Mouse (Mus musculus): Measurements from ENCODE around the gene Stra6l. TPM values are rescaled to one million over a fixed set of nuclear protein-coding genes. Genes with fewer than 3 reads are reported as not detected.

Stra6l gene
- polyA plus RNA-seq, 1 experiment = not detected

DNA sequence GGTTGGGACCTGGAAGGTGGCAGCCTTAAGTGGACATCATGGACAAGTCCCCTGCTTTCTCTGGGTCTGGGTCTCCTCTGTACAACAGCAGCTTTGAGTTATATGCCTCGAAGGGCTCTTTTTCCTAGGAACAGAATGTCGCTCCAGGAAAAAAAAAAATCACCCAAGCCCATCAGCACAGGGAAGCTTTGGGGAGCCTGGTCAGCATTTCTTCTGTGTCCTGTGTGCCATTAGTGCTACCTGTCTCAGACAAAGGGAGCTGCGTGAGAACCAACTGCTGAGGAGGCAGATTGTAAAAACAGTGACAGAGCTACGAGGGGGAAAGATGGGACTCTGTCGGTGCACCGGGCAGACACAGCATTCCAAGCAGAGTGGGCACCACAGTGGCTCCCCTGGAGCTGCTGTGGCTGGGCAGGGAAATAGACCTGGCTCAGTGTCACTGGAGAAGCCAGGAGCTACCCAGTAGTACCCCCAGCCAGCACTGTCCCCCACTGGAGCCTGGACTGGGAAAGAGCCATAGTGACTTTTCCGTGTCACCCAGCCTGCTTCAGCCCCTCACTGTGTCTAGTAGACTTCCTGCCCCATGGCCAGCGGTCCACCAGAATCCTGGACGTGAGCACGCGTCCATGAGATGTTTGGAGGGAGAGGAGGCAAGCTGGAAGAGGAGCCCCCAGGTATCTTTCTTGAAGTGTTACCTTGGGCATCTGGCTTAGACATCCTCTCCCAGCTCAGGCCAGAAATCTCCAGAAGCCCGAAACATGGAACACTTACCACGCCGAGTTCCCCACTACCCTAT is 23.5 kb upstream of the Stra6l start:
- Histone ChIP-seq H3K4me1 (ENCODE audit: control insufficient read depth, insufficient read depth, insufficient read length, low read length) (no peaks in the 10 kb centered on the region), H3K4me3 (ENCODE audit: insufficient read depth, low read depth, low read length) (no peak overlapping the region), H3K27ac (replicated peaks; ENCODE audit: low read depth, low read length) (no peak overlapping the region)

DNA sequence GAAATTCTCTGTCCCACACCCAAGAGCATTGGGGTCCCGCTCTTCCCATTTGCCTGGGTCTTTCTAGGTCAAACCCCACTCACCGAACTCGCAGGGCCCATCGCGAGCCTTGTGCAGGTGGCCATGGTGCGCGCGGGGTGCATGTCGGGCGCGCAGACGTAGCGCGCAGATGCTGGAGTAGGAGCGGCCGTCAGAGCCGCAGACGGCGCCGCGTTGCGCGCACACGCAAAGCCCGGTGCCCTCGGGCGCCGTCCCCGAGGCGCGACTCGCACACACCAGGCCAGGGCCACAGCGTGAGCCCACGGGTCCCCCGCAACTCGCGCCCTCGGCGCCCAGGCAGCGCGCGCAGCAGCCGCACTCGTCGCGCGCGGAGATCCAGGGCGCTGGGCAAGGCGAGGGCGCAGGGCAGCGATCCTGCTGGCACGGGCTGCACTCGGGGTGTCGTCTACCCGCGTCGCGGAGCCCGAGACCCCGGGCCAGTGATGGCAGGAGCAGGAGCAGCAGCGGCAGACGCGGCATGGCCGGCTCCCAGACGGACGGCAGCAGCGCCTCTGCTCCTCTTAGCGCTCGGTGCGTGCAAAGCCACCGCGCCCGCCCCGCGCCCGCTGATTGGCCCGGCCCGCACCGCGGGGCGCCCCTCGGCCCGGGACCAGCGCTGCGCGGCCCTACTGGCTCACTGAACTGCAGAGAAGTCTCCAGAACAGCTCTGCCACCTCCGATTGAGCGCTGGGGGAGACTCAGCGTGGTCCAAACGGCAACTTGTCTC is 22.0 kb upstream of the Stra6l start, which contains the start of gene Igfbpl1:
TSS of gene Igfbpl1 (minus strand) at position 649 of the 766 bp plus-strand sequence.
- Histone ChIP-seq H3K4me1 (ENCODE audit: control insufficient read depth, insufficient read depth, insufficient read length, low read length) (no peaks in the 10 kb centered on the region), H3K4me3 (ENCODE audit: insufficient read depth, low read depth, low read length) (no peak within 1 kb of the TSS), H3K27ac (replicated peaks; ENCODE audit: low read depth, low read length) (no peak within 1 kb of the TSS)

DNA sequence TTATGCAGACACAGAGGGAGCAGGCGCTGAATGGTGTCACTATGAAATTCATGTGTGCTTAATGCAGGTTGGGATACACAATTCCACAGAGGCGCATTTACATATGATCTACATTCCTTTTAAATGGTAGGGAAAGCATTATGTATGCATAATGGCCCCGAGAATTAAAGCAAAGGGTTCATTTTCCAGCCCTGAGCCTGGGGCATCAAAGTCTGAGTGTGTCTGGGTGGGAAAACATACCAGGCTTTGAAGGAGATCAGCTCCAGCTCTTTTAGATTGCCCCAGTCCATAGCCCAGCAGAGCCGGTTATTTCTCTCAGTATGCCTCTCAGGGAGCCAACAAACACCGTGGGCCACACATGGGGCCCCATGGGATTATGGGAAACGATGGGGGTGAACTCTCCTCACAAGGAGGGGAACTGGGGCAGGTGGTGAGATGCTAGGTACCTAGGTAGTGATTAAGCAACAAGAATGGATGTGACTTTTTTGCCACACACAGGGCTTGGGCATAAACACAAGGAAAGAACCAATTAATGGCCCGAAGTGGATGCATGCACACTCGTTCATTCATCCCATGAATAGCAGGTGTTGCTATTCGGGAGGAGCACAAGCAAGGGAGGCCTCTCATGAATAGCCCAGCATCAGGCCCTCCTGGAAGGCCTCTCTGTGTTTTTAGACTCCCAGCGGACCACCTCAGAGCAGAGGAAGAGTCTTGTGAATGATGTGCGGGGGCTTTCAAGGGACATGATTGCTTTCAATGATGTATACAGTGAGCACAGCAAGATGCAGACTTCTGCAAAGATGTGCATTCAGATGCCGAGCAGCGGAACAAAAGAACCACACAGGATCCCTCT is 18.3 kb upstream of the Stra6l start:
- H3K4me1 ChIP-seq (ENCODE audit: control insufficient read depth, insufficient read depth, insufficient read length, low read length) = no peaks in the 10 kb centered on the region
- H3K27ac ChIP-seq (replicated peaks; ENCODE audit: low read depth, low read length) = no peak overlapping the region
- no peak overlapping the region for H3K4me3 ChIP-seq (ENCODE audit: insufficient read depth, low read depth, low read length)

DNA sequence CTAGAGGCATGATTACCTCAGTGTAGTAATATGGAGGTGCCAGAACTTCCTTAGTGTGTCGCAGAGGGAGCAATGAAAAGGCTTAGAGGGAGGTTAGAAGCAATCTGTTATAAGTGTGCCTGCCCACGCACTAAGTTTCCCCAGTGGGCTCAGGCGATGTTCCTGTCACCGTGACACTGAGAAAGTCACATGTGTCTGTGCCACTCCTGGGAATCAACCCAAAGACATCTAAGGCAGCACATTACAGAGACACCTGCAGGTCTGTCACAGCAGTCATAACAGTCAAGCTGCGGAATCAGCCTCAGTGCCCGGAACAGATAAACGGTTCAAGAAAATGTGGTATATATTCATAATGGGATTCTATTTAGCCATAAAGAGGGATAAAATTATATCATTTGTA is 16.5 kb upstream of the Stra6l start:
- H3K27ac ChIP-seq (replicated peaks; ENCODE audit: low read depth, low read length) = no peak overlapping the region
- no peak overlapping the region for H3K4me3 ChIP-seq (ENCODE audit: insufficient read depth, low read depth, low read length)
- no peaks in the 10 kb centered on the region for H3K4me1 ChIP-seq (ENCODE audit: control insufficient read depth, insufficient read depth, insufficient read length, low read length)

DNA sequence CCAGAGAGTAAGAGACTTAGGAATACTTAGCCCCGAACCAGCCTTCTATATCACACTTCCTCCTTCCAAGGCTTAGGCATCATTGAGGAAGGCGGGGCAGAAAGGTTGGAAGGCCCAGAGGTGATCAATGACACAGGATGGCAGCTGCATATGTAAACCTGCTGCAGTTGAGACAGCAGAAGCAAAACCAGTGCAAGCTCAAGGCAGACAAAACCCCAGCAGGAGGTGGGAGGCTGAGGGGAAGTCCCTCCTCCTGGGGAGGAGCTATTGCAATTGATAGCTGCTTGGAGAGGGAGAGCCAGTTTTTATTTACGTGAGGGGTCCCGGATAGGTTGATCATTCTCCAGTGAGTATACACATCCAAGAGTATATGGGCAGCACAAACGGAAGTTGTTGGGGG is 15.0 kb upstream of the Stra6l start:
- Histone ChIP-seq H3K4me3 (ENCODE audit: insufficient read depth, low read depth, low read length) (no peak overlapping the region), H3K27ac (replicated peaks; ENCODE audit: low read depth, low read length) (no peak overlapping the region), H3K4me1 (ENCODE audit: control insufficient read depth, insufficient read depth, insufficient read length, low read length) (no peaks in the 10 kb centered on the region)

DNA sequence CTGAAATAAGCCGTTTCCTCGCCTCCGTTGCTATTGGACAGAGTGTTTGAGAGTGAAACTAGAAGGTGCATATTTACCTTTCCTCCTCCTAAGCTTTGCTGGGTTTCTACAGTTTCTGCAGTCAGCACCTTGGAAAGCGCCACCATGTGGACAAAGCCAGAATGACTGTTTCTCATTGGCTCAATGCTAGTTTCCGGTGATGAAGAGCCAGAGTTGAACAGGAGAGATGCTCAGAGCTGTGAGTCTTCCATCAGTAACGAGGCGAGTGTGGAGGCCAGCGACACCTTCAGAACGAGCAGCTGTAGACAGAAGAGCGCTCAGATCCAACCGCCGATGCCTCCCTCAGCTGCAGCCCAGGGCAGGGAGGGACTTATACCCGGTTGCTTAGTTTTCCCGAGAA is 4.1 kb upstream of the Stra6l start:
- Histone ChIP-seq H3K4me1 (ENCODE audit: control insufficient read depth, insufficient read depth, insufficient read length, low read length) (no peaks in the 10 kb centered on the region), H3K4me3 (ENCODE audit: insufficient read depth, low read depth, low read length) (no peak overlapping the region), H3K27ac (replicated peaks; ENCODE audit: low read depth, low read length) (no peak overlapping the region)

DNA sequence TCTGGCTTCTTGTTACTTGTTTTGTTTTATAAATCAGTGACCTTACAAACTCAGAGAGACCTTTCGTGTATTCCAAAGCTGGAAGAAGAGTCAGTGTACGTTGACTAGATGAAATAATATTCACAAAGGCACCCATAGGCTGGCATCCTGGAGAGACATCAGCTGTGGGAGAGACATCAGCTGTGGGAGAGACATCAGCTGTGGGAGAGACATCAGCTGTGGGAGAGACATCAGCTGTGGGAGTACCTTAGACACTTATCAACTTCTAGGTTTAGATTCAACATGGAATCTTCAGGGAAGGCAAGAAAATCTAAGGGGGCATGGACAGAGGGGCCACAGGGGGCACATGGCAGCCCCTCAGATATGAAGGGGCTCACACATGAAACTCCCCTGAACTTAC is 2.2 kb upstream of the Stra6l start:
- no peak overlapping the region for H3K4me3 ChIP-seq (ENCODE audit: insufficient read depth, low read depth, low read length)
- no peaks in the 10 kb centered on the region for H3K4me1 ChIP-seq (ENCODE audit: control insufficient read depth, insufficient read depth, insufficient read length, low read length)
- H3K27ac ChIP-seq (replicated peaks; ENCODE audit: low read depth, low read length) = no peak overlapping the region

DNA sequence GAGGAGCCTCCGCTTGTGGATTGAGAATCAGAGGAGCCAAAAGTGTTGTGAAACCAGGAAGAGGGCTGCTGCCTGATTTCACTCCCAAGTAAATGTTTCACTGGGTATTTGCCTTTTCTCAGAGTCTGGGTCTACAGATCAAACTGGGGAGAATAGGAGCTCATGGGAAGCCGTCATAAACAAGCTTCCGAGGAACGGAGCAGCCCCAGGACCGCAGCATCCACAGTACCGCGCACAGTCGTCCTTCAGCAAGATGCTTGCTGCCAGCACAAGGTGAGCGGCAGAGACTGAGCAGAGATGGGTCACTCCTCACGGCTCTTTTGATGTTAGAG is 327 bp downstream of the Stra6l start:
- Histone ChIP-seq H3K4me1 (ENCODE audit: control insufficient read depth, insufficient read depth, insufficient read length, low read length) (no peaks in the 10 kb centered on the region), H3K27ac (replicated peaks; ENCODE audit: low read depth, low read length) (no peak overlapping the region), H3K4me3 (ENCODE audit: insufficient read depth, low read depth, low read length) (no peak overlapping the region)

DNA sequence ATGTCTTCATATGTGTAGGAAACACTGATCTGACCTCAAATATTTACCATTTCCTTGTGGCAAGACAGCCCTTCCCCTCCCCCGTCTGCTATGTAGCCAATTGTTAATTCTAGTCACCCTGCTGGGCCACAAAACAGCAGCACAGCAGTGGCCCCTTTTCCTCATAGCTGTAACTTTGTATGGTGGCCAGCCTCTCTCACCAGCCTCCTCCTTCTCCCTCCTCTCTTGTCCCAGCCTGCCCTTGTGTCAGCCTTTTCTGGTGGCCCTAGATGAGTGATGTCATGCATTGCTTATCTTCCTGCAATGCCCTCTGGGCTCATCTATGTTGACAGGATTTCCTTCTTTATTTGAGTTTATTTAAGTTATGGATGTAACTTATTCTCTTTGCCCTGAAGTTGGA is 955 bp downstream of the Stra6l start:
- Histone ChIP-seq H3K27ac (replicated peaks; ENCODE audit: low read depth, low read length) (no peak overlapping the region), H3K4me3 (ENCODE audit: insufficient read depth, low read depth, low read length) (no peak overlapping the region), H3K4me1 (ENCODE audit: control insufficient read depth, insufficient read depth, insufficient read length, low read length) (no peaks in the 10 kb centered on the region)

DNA sequence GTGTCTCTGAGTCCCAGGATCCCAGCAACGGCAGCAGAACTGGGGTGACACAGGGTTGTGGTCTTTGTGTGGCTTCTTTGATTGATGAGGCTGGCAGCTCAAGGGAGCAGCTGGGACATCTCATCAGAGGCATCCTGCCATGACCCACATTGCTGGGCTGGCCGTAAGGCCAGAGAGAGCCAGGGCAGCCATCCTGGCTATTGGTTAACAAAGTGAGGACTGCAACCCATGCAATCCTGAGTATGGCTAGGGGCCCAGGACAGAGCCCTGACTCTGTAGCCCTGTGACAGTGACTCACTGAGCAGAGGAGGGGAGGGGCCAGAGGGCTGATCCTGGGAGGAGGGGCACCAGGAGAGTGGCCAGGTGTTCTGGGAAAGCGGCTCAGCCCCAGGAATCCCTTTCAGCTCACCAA is 3.2 kb downstream of the Stra6l start:
- Histone ChIP-seq H3K27ac (replicated peaks; ENCODE audit: low read depth, low read length) (no peak overlapping the region), H3K4me1 (ENCODE audit: control insufficient read depth, insufficient read depth, insufficient read length, low read length) (no peaks in the 10 kb centered on the region), H3K4me3 (ENCODE audit: insufficient read depth, low read depth, low read length) (no peak overlapping the region)

DNA sequence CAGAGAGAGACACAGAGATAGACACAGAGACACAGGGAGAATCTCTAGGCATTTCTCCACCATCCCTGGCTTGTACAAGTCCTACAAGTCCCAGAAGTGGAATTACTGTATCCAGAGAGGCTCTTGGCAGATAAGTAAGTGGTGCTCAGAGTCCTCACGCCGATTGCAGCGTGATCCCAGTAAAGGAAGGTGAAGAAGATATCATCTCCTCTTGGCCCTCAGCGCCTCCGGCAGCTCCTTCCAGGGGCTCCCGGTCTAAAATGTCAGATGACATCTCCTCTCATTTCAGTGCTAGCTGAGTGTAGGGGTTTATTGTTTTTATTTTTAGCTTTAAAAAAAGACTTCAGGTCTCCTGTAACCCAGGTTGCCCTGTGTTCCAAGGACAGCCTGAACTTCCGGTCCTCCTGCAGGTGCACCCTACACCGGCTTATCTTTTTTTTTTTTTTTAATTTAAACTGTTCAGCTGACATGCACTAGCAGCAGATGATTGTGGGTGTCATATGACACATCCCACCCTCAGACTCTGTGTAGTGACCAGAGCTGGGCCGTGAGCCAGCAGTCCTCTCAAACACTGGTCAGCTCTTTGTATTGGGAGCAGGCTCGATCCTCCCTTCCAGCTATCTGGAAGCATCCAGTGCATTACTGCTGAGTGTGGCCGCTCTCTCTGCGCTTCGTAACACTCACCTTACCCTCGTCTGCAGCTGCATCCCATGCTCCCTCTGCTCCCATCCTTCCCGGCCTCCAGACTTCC is 5.2 kb downstream of the Stra6l start:
- no peak overlapping the region for H3K27ac ChIP-seq (replicated peaks; ENCODE audit: low read depth, low read length)
- H3K4me1 ChIP-seq (ENCODE audit: control insufficient read depth, insufficient read depth, insufficient read length, low read length) = peaks cover under 1% of the 10 kb centered on the region; the same call in 1 of the 2 replicates
- H3K4me3 ChIP-seq (ENCODE audit: insufficient read depth, low read depth, low read length) = no peak overlapping the region

DNA sequence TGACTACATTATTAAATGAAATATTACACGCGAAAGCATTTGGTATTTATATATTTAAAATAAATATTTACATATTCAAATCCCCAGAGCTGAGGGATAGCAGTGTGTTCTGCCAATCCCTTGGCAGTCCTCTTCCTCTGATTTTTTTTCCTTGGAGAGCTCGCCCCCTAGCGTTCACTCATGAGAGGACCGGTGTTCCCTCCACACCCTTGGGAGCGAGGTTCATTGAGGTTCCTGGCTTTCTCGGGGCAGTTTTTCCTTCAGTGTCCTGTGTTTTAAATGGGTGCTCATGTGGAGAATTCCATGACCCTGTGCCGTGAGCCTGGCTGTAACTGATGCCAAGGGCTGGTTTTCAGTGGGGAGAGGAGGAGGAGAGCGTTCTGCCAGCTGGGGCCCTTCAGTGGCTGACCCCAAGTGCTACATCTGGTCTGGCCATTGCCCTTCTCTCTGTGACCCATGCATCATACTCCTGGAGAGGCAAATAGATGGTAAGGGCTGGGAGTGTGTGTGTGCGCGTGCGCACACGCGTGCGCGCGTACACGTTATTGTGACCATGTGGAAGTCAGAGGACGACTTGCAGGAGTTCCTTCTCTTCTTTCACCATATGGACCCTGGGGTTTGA is 7.5 kb downstream of the Stra6l start:
- H3K4me3 ChIP-seq (ENCODE audit: insufficient read depth, low read depth, low read length) = no peak overlapping the region

DNA sequence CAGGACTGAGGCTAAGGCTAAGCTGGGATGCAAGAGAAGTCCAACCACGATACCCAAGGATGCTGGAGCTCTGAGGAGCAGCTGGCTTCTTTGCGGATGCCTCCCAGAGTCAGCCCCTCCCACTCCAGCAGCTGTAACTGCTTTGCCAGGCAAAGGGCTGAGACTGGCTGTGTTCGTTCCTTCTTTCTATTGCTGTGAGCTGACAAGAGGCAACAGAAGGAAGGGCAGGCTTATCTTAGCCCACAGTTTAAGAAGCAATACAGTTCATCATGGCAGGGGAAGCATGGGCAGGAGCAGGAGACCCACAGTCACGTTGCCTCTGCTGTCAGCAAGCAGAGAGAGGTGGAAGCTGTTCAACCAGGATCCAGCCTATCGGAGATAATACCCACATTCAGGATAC is 12.7 kb downstream of the Stra6l start:
- Histone ChIP-seq H3K27ac (replicated peaks; ENCODE audit: low read depth, low read length) (no peak overlapping the region), H3K4me1 (ENCODE audit: control insufficient read depth, insufficient read depth, insufficient read length, low read length) (peaks cover 5% of the 10 kb centered on the region; the same call in 1 of the 2 replicates), H3K4me3 (ENCODE audit: insufficient read depth, low read depth, low read length) (no peak overlapping the region)

More for the DNA sequence above, 7.5 kb downstream of the Stra6l start:
- peaks cover 5% of the 10 kb centered on the region; the same call in 1 of the 2 replicates for H3K4me1 ChIP-seq (ENCODE audit: control insufficient read depth, insufficient read depth, insufficient read length, low read length)
- no peak overlapping the region for H3K27ac ChIP-seq (replicated peaks; ENCODE audit: low read depth, low read length)

DNA sequence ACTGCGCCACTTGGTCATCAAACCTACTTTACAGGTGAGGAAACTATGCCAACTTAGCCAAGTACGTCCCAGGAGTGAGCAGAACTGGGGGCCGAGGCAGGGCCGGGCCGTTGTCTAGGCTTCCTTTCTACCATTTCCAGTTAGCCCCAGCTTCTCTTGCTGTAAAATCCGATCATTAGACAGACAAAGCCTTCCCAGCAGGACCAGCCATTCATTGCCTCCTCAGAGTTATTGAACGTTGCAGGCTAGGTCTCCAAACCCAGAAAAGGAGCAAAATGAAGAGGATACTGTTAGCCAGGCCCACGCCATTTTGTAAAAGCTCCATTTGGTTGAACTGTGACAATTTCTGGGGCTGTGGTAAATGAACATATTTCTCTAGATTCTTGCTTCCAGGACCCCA is 19.0 kb downstream of the Stra6l start:
- Histone ChIP-seq H3K4me1 (ENCODE audit: control insufficient read depth, insufficient read depth, insufficient read length, low read length) (no peaks in the 10 kb centered on the region), H3K27ac (replicated peaks; ENCODE audit: low read depth, low read length) (no peak overlapping the region), H3K4me3 (ENCODE audit: insufficient read depth, low read depth, low read length) (no peak overlapping the region)

All from brown adipose tissue, adult 24 weeks (tissue).